Mouse (Mus musculus) c-Kit-positive CD71-positive TER-119-negative erythroid progenitor cells, embryonic 14.5 days (primary cell): ENCODE results near the gene Olfr871.
"Not testable (repeated sequence)": the region's sequence is repeated elsewhere in the genome, so short reads cannot be mapped to it uniquely, and the experiment has no call there.

Source experiments
- DNase-seq: peaks from one replicate; pipeline ENCODE4 v3.0.0-alpha.2; 2013; ENCODE audit warnings: low read depth

Olfr871 gene

GRCm38 (mm10) chr9:20211907-20212306 is at the start of gene Olfr871:
Gene Olfr871 (plus strand): TSS chr9:20212207.
- DNase-seq = no peak

DNA sequence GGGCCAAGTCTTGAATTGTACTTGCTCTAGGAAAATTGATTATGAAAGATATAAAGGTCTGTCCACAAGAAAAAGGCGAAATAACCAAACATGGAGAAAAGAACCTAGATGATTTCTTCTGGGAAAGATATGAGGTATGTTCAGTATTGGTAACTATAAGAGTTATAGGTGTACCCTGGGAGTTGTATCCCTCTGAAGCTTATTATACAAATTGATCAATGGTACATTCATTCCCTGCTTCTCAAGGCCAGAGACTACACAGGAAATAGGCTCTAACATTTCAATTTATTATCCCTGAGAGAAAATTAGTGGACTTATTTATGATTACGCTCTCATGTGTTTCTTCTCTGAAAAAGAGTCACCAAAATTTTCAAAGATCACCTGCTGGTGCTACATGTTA is 38.0 kb upstream of the Olfr871 start, which contains the start of gene Olfr870:
Gene Olfr870 (minus strand): TSS at position 101 of the 400 bp plus-strand sequence.
- DNase-seq = no peak

DNA sequence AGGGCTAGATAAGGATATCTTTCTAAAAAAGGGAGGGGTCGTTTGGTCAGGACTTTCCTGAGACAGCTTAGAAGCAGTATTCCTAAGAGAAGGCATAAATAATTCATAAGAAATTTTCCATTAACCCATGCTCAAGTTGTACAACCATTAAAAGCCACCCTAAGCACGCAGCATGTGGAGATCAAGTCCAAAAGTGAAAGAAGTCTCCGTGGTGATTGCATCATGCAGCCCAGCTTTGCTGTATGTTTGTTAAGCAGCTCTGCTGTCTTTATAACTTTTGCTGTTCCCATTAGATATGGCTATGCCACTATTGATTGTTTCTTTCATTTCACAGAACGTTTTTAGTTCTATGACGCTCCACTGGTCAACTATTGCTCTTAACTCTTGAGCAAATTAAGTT is 32.5 kb upstream of the Olfr871 start:
- no peak for DNase-seq

- no peak for DNase-seq
These were observed 9.9 kb upstream of the Olfr871 start for GRCm38 (mm10) chr9:20202131-20202530.

- DNase-seq = not testable (repeated sequence)
These were observed 8.5 kb upstream of the Olfr871 start for GRCm38 (mm10) chr9:20203413-20203984.

GRCm38 (mm10) chr9:20210812-20211211 is 1.2 kb upstream of the Olfr871 start:
- DNase-seq = no peak

DNA sequence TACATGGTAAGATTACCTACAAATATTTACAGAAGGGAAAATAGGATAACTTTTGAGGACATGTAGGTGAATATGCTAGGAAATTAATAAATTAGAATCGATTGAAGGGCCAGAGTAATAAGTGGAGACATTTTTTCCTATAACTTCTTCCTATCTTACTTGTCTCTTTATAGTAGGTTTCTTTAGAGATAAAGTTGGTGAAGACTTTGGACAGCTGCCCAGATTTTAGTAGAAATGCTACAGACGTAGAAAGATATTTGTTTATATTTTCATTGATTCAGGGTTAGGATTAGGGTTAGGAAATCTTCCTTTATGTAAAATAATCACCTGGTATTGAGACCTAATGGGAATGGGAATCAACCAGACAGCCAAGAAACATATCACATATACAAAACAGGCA is 530 bp upstream of the Olfr871 start:
- no peak for DNase-seq

DNA sequence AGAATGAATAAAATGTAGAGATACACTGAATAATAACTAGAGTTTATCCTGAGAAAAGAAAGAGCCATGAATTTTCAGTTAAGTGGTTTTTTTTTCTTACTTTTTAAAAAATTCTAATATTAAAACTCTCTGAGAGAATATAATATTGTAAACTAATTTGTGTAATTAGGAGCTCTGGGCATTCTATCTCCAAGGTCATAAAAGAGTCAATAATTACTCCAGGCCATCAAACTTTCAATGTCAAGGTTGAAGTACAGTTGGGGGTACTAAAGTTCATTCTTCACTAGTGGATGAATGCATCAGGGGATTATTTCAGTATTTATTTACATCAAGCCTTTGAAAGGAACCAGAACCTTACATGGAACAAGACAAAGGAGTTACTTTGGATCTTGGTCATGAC is 24.8 kb downstream of the Olfr871 start, which contains the start of gene Olfr872:
Gene Olfr872 (plus strand): TSS at position 301 of the 400 bp plus-strand sequence.
- no peak for DNase-seq

DNA sequence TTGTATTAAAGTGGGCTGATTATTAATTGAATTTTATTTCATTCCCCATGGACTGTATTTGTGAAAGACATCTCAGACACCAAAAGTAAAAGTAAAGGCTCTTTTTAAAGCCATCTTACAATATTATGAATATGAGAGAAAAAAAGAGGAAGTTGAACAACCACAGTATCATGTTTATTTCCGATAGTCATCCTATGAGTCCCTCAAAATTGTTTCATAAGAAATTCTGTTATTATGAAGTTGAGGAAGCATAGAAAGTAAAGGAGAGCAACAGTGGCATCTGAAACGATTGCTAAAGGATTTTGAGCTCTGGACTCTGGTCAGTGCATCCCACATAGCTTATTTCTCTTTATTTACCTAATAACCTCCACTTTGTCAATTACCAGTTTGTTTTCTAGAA is 25.4 kb downstream of the Olfr871 start:
- DNase-seq = no peak
